Mouse (Mus musculus): ENCODE measurements around the gene Popdc2.

Gene Popdc2

GRCm38 (mm10) chr16:38375182-38375581 is 13.2 kb downstream of the Popdc2 start:
- in situ Hi-C loops (cut with MboI, MseI) = no loop called here

GRCm38 (mm10) chr16:38376163-38376840 is 14.3 kb downstream of the Popdc2 start:
- in situ Hi-C loops (cut with MboI, MseI) = no loop called here

DNA sequence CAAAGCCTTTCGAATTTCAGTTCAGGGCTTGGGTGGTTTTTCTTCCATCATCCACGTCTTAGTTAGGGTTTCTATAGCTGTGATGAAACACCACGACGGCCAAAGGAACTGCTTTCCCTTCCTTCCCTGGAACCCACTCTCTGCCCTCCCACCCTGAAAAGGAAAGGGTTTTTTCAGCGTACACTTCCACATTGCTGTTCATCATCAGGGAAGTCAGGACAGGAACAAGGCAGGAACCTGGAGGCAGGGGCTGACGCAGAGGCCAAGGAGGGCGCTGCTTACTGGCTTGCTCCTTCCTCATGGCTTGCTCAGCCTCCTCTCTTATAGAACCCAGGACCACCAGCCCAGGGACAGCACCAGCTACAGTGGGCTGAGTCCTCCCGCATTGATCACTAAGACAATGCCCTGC is 14.8 kb downstream of the Popdc2 start:
- in situ Hi-C loops (cut with MboI, MseI) = no loop called here

DNA sequence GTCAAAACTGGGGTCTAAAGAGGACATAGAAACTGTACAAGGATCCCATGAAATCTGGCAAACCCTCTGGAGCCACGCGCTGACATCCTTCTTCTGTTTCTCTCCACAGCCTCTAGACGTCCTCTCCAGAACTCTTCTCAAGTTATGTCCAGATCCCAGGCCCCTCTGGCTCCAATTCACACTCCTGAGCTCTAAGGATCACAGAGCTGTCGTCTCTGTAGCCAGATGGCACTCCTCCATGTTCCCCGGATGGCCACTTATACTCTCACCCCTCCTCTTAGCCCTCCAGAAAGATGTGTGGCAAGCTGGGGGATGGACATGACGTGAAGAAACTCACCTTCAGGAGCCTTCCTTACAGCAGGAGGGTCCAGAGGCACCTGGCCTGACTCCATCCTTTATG is 15.5 kb downstream of the Popdc2 start:
- in situ Hi-C loops (cut with MboI, MseI) = no loop called here

DNA sequence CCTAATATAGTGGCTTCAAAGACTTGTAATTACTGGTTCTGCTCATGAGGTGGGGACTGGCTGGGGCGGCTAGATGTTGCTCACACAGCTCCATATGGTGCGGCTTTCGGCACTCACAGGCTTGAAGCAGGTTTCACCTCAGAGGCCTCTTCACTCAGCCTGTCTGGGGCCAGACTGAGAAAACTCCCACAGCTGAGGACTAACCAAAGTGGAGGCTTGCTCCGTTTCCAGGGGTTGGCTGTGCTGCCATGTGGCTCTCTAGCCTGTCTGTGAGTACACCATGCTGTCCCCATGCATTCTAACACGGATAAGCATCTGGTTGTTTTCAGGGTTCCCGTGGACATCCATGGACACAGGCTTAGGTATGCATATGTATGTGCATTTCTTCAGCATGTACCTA is 16.6 kb downstream of the Popdc2 start:
- in situ Hi-C loops (cut with MboI, MseI) = no loop called here

DNA sequence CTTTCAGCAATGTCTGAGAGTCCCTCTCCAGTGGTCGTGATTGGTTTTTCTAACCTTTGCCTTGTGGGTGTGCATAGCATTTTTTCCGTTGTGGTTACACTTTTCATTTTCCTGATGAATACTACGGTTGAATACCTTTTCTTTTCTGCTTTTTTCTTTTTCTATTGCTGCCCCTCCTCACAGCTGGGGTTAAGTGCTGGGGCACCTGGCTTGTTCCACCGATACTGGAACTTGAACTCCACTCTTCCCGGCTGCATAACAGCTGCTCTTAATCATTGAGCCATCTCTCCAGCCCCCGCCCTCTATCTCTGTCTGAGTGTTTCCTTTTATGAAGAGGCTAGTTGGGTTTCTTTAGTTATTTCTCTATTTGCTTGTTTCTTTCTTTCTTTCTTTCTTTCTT is 17.1 kb downstream of the Popdc2 start:
- in situ Hi-C loops (cut with MboI, MseI) = no loop called here

DNA sequence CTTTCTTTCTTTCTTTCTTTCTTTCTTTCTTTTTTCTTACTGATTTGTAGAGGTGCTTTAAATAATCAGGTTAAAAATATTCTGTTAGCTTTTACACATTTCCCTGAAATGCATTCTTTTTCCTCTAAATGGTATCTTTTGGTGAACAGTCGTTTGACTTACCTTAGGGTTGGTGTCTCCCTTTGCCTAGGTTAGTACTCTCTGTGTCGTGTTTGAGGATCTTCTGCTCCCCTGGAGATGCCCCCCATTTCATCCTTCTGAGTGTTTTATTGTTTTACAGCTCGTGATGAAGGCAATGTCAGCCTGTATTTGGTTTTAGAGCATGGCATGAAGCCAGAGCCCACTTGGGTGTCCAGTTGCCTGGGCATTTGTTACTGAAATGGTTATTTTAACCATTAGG is 17.5 kb downstream of the Popdc2 start:
- in situ Hi-C loops (cut with MboI, MseI) = no loop called here

DNA sequence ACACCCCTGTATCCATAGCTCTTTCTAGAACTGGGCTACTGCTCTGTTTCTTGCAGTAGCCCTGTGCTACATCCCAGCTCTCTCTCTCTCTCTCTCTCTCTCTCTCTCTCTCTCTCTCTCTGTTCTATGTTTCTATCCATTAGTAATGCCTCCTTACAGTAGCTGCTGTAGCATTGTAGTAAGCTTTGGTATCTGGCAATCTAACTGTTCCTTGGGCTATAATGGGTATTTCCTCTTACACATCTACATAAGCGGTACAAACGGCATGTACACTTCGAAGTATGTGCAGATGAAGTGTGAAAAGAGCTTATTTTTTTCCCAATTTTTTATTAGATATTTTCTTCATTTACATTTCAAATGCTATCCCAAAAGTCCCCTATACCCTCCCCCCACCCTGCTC is 17.9 kb downstream of the Popdc2 start:
- in situ Hi-C loops (cut with MboI, MseI) = no loop called here

- in situ Hi-C loops (cut with MboI, MseI) = no loop called here
Measured at GRCm38 (mm10) chr16:38383683-38384082, 21.7 kb downstream of the Popdc2 start.

- in situ Hi-C loops (cut with MboI, MseI) = no loop called here
Measured at GRCm38 (mm10) chr16:38385184-38385634, 23.2 kb downstream of the Popdc2 start.

GRCm38 (mm10) chr16:38385700-38386099 is 23.7 kb downstream of the Popdc2 start:
- in situ Hi-C loops (cut with MboI, MseI) = no loop called here

- in situ Hi-C loops (cut with MboI, MseI) = no loop called here
Measured at GRCm38 (mm10) chr16:38387389-38387788, 25.4 kb downstream of the Popdc2 start.

DNA sequence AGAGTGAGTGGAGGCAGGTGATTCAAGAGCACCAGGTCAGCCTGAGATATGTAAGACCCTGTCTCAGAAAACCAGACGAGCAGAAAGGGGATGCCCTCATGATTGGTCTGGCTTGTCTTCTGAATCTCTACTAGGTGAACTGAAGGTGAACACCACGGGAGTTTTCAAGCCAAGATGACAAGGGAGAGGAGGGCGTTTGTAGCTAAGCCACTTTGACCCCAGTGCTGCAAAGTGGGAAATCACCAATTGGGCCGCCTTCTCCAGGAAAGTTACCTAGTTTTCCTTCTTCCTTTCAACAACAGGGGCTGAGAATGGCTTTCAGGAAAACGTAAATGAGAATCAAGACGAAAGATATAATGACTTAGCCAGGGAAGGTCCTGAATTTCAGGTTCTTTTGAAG is 26.7 kb downstream of the Popdc2 start:
- in situ Hi-C loops (cut with MboI, MseI) = no loop called here

DNA sequence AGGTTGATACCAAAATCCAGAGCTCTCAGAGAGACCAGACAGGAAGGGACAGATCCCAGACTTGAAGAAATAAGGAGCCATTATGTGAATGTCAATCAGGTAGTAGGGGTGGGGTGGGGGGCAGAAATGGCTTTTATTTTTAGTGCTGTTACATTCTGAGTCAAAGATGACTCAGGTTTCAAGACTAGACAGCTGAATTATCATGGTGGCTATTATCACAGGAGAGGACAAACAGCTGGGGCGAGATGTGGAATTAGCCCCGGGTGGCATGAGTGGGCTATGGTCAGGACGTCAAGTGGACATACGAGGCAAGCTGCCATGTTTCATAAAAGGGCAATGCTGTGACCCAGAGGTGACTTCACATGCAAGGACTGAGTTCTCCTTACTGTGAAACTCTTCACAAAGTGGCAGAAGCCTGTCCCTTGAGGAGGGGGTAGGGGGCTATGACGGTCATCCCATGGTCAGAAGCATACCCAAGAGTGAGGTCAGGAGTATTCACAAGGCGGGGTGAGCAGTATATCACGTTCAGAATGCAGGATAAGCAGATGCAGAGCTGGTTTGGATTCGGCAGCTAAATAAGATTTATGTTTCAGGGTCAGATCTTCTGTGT is 27.4 kb downstream of the Popdc2 start:
- in situ Hi-C loops (cut with MboI, MseI) = no loop called here

DNA sequence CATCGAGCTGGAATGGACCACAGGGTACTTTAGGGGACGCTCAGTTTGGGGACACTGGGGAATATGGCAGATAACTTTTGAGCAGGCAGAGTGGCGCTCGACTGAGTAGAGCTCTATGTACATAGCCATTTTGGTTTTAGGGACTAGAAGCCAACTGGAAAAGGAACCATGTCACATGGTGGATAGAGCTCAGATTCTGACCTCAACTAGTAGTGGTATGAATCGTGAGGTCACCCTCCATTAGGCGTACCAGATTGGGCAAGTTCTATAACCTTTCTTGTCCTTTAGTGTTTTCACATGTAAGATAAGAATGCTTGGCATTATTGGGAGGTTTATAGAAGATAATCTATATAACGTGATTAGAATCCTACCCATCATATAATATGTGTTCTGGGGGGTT is 28.3 kb downstream of the Popdc2 start:
- in situ Hi-C loops (cut with MboI, MseI) = no loop called here

GRCm38 (mm10) chr16:38392126-38392894 is 30.3 kb downstream of the Popdc2 start:
- in situ Hi-C loops (cut with MboI, MseI) = no loop called here

DNA sequence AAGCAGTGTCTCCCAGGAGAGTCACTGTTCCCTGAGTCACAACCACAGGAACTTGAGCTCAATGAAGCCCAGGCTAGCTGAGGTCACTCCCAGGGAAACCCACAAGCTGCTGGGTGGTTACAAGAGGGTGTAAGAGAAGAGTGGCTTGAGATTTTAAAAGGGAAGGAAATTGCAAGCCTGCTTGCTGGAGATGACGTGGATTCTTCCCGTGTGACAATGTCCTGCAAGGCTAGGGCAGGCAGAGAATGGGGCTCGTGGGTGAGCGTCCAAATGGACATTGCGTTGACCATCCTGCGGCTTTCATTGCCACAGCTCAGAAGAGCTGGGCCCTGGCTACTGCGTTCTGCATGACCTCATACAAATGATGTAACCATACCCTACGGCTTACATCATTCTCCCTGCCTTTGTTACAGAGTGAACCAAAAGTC is 32.2 kb downstream of the Popdc2 start:
- in situ Hi-C loops (cut with MboI, MseI) = no loop called here

GRCm38 (mm10) chr16:38395060-38395730 is 33.2 kb downstream of the Popdc2 start:
- in situ Hi-C loops (cut with MboI, MseI) = no loop called here

DNA sequence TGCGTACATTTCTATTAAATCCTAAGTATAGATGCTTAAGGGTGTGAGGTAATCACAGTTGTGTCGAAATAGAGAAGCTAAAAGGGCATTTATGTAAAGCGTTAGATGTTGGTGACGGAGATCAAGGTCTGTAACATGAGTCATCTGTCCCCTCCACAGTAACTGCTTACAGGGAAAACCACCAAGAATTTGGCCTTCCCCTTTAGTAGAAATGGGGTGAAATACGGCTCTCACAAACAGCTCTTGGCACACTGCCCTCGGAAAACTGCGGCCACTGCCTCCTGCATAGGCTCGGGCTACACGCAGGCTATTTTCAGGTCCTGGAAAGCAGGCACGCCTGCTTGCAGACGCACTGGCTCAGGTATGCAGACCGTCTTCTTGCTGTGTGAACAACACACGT is 34.1 kb downstream of the Popdc2 start:
- in situ Hi-C loops (cut with MboI, MseI) = no loop called here

- in situ Hi-C loops (cut with MboI, MseI) = no loop called here
Measured at GRCm38 (mm10) chr16:38398266-38398665, 36.3 kb downstream of the Popdc2 start.

GRCm38 (mm10) chr16:38399076-38399475 is 37.1 kb downstream of the Popdc2 start:
- in situ Hi-C loops (cut with MboI, MseI) = no loop called here

All from regulatory T cell (primary cell).